Mouse (Mus musculus): ENCODE results near the gene Ptprs.

- TF ChIP-seq CTCF (IDR thresholded peaks at IDR 0.05; ENCODE audit: extremely low read depth, insufficient read depth, low read length) = peak; percentile 43; the same call in 1 of the 2 replicates
- TF ChIP-seq POLR2A (IDR thresholded peaks at IDR 0.05; ENCODE audit: extremely low read depth, insufficient read depth, low read length) = no peak
These were observed 11.2 kb upstream of the Ptprs start for GRCm38 (mm10) chr17:56487441-56487888.

All from cortical plate, adult 2 months (tissue).